Mouse (Mus musculus) heart, adult 2 months (tissue): Measurements from ENCODE around the gene Ubqln4.

ENCODE experiments used
- CTCF ChIP-seq: fragments of 200-600 bp; IDR thresholded peaks from 2 replicates; pipeline ENCODE4 v1.8.1; 2022; ENCODE audit warnings: antibody characterized with exemption, mild to moderate bottlenecking, moderate library complexity
- EP300 ChIP-seq: fragments of 200-500 bp; IDR thresholded peaks from 2 replicates; pipeline ENCODE4 v1.6.1; 2011; ENCODE audit warnings: low read depth, low read length, control low read depth; ENCODE audit not compliant: insufficient read depth
- POLR2A ChIP-seq: fragments of 200-500 bp; IDR thresholded peaks from 2 replicates; pipeline ENCODE4 v1.6.1; 2011; ENCODE audit warnings: mild to moderate bottlenecking, low read depth, low read length, control low read depth; ENCODE audit not compliant: insufficient read depth

DNA sequence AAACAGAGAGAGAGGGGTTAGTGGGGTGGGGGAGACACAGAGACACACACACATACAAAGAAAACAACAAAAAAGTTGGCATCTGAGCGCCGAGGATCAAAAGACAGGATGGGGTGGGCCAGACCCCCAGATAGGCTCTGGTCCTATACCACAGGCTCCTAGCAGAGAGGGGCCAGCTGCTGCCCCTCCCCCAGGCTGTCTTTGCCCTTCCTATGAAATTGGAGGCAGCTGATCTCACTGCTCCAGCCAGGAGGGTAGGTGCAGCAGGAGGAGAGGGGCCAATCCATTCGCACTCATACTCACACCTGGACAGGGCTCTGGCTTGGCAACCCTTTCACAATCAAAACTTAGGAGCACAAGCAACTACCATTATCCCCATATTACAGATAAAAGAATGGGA is 44.3 kb upstream of the Ubqln4 start:
- TF ChIP-seq CTCF = no peak
- no peak for TF ChIP-seq POLR2A
- no peak for TF ChIP-seq EP300
